Mouse (Mus musculus) liver, embryonic 11.5 days (tissue): ENCODE results near the gene Bola2. TPM values are rescaled to one million over a fixed set of nuclear protein-coding genes. Genes with fewer than 3 reads are reported as not detected.
A peak's percentile ranks its signal among the peaks of the same experiment; 100 is the strongest.

ENCODE experiments used
- ATAC-seq: fragments of 200-750 bp; cut with Nextera tagmentation; replicated peaks from 2 replicates; pipeline ENCODE4 v1.8.0; 2017; ENCODE audit warnings: moderate number of reproducible peaks, mild to moderate bottlenecking, moderate TSS enrichment, moderate library complexity; ENCODE audit not compliant: low FRiP score
- DNase-seq: peaks from one replicate; pipeline ENCODE4 v3.0.0-alpha.2; 2017; ENCODE audit warnings: low spot score
- H3K27ac ChIP-seq: fragments of 300-500 bp; sonication (generic); 2 replicates; pipeline ENCODE4 v1.5.1; 2014; ENCODE audit warnings: mild to moderate bottlenecking, low read depth, low read length, control low read depth
- H3K27me3 ChIP-seq: fragments of 300-500 bp; sonication (generic); replicated peaks from 2 replicates; pipeline ENCODE4 v1.6.1; 2014; ENCODE audit warnings: low read length, mixed read lengths; ENCODE audit not compliant: control insufficient read depth, insufficient read depth
- H3K36me3 ChIP-seq: fragments of 300-500 bp; sonication (generic); 2 replicates; pipeline ENCODE4 v1.6.1; 2014; ENCODE audit warnings: mild to moderate bottlenecking, low read length, moderate library complexity, mixed read lengths; ENCODE audit not compliant: control insufficient read depth, insufficient read depth
- H3K4me1 ChIP-seq: fragments of 300-500 bp; sonication (generic); replicated peaks from 2 replicates; pipeline ENCODE4 v1.6.1; 2014; ENCODE audit warnings: low read length, mixed read lengths; ENCODE audit not compliant: control insufficient read depth, insufficient read depth
- H3K4me2 ChIP-seq: fragments of 300-500 bp; sonication (generic); 2 replicates; pipeline ENCODE4 v1.6.1; 2014; ENCODE audit warnings: mild to moderate bottlenecking, control low read depth, moderate library complexity
- H3K4me3 ChIP-seq: fragments of 300-500 bp; sonication (generic); 2 replicates; pipeline ENCODE4 v1.5.1; 2014; ENCODE audit warnings: low read depth, low read length, control low read depth
- H3K9ac ChIP-seq: fragments of 300-500 bp; sonication (generic); 2 replicates; pipeline ENCODE4 v1.6.1; 2014; ENCODE audit warnings: low read depth, low read length, control low read depth
- H3K9me3 ChIP-seq: fragments of 300-500 bp; sonication (generic); 2 replicates; pipeline ENCODE4 v1.6.1; 2016; ENCODE audit warnings: low read length, inconsistent platforms, mixed read lengths; ENCODE audit not compliant: control insufficient read depth
- WGBS: fragments of 180-500 bp; shearing (Covaris S2); extraction: QIAGEN DNeasy Blood & Tissue Kit; methylation state at CpG from one replicate; pipeline ENCODE4 v1.1.7; 2014; 5-methylcytosine and 5-hydroxymethylcytosine counted together
- polyA plus RNA-seq: library from polyadenylated mRNA; unstranded; fragments of >200 nt; fragmentation: Nextera tagmentation; extraction: Ambion mirVana; gene quantifications from 2 replicates; pipeline ENCODE4 v1.2.1, GENCODE M21; 2014

Gene Bola2
- 210 and 217 TPM in 2 replicates for polyA plus RNA-seq

- peak within 1 kb of the TSS; percentile 95 for H3K4me2 ChIP-seq
- peak within 1 kb of the TSS; percentile 91 for H3K4me3 ChIP-seq
- peak within 1 kb of the TSS; percentile 91 for H3K9ac ChIP-seq
- ATAC-seq = peak; percentile 77
- peak within 1 kb of the TSS; percentile 95 for H3K27ac ChIP-seq
- no peak for DNase-seq
- no peaks in the 10 kb centered on the region for H3K9me3 ChIP-seq
- H3K36me3 ChIP-seq = peaks cover 15% of the 10 kb centered on the region
- under 1% methylated on average over 31 of the region's 31 CpGs for WGBS
- H3K27me3 ChIP-seq = no peaks in the 10 kb centered on the region
- peaks cover 13% of the 10 kb centered on the region for H3K4me1 ChIP-seq
Observed at GRCm38 (mm10) chr7:126695210-126695611, at the start of gene Bola2. Gene Bola2, plus strand, starts transcription at chr7:126695401.

- peaks cover 14% of the 10 kb centered on the region for H3K4me1 ChIP-seq
- DNase-seq (no peak), ATAC-seq (no peak)
- no peaks in the 10 kb centered on the region for H3K36me3 ChIP-seq
- H3K4me2 ChIP-seq = no peak overlapping the region
- no peak overlapping the region for H3K9ac ChIP-seq
- H3K9me3 ChIP-seq = no peaks in the 10 kb centered on the region
- 57% methylated on average over 5 of the region's 5 CpGs for WGBS
- no peaks in the 10 kb centered on the region for H3K27me3 ChIP-seq
- H3K4me3 ChIP-seq = no peak overlapping the region
- H3K27ac ChIP-seq = no peak overlapping the region
Observed at GRCm38 (mm10) chr7:126645708-126646107, 49.5 kb upstream of the Bola2 start.

DNA sequence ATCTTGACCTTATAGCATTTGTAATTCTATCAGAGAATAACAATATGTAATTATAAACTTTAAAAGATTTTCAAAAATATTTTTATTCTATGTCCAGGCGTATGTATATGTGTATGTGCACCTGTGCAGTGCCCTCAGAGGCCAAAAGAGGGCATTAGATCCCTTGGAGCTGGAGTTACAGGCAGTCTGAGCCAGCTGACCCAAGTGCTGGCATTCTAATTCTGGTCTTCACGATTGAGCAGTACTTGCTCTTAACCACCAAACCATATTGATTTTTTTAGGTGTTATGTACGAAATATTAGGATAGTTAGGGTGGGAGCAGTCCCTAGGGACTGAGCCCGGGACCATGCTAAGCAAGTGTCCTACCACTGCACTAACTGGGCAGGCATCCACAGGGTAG, 46.7 kb upstream of the Bola2 start:
- H3K4me1 ChIP-seq = peaks cover 19% of the 10 kb centered on the region
- no peak overlapping the region for H3K4me3 ChIP-seq
- 75% methylated on average over 4 of the region's 4 CpGs for WGBS

DNA sequence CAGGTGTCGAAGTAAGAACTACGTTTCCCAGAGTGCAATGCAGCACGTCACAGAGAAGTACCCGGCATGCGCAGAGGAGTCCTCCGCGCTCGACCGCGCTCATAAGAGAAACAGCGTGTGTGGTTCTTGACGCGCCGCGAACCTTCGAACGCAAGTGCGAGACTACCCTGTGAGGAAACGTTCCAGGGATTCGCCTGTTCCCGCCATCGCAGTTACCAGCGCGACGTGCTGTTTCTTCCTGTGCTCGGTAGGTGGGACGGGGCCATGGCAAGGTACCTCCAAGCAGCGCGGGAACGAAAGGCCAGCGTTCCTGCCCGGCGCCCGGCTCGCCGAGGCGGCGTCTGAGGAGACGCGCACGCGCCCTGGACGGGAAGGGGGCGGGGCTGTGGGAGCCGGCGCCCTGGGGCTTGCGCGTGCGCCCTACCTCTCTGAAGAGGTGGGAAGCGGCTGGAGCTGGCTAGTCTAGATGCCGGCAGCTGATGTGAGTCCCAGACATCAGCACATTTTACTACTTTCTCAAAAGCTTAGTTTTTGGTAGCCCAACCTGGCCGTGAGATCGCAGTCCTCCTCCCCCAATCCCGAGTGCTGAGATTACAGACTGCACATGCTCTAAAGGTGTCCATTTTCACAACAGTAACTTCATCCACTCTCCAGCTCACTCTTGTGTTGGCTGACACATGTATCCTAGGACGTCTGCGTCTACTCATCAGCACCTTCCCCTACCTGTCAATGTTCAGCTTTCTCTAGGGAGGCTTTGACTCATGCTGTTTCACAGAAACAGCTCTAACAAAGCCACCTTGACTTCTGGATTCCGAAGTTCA, 45.8 kb upstream of the Bola2 start, which contains the start of gene Sgf29:
TSS of gene Sgf29 (plus strand) at position 79 of the 821 bp plus-strand sequence.
- peak within 1 kb of the TSS; percentile 84 for H3K9ac ChIP-seq
- H3K4me2 ChIP-seq = peak within 1 kb of the TSS; percentile 93
- no peaks in the 10 kb centered on the region for H3K9me3 ChIP-seq
- H3K4me3 ChIP-seq = peak within 1 kb of the TSS; percentile 72
- ATAC-seq (peak; percentile 95), DNase-seq (peak; percentile 95)
- H3K27me3 ChIP-seq = no peaks in the 10 kb centered on the region
- 2% methylated on average over 57 of the region's 57 CpGs for WGBS
- peaks cover 24% of the 10 kb centered on the region for H3K4me1 ChIP-seq
- H3K36me3 ChIP-seq = no peaks in the 10 kb centered on the region; the same call in 1 of the 2 replicates
- peak within 1 kb of the TSS; percentile 91 for H3K27ac ChIP-seq

More for the DNA sequence above, 46.7 kb upstream of the Bola2 start:
- no peak for DNase-seq
- H3K36me3 ChIP-seq = no peaks in the 10 kb centered on the region; the same call in 1 of the 2 replicates
- no peak overlapping the region for H3K9ac ChIP-seq
- ATAC-seq = no peak
- peak overlapping the region; percentile 93 for H3K4me2 ChIP-seq
- H3K9me3 ChIP-seq = no peaks in the 10 kb centered on the region
- H3K27ac ChIP-seq = no peak overlapping the region
- H3K27me3 ChIP-seq = no peaks in the 10 kb centered on the region

GRCm38 (mm10) chr7:126650852-126651251, 44.3 kb upstream of the Bola2 start:
- peak overlapping the region; percentile 21; the same call in 1 of the 2 replicates for H3K4me3 ChIP-seq
- H3K27ac ChIP-seq = no peak overlapping the region
- H3K9me3 ChIP-seq = no peaks in the 10 kb centered on the region
- WGBS = 8% methylated on average over 2 of the region's 2 CpGs
- H3K4me1 ChIP-seq = peaks cover 27% of the 10 kb centered on the region
- peak overlapping the region; percentile 93 for H3K4me2 ChIP-seq
- DNase-seq = no peak
- no peak overlapping the region for H3K9ac ChIP-seq
- no peaks in the 10 kb centered on the region; the same call in 1 of the 2 replicates for H3K36me3 ChIP-seq
- ATAC-seq = peak; percentile 32; the same call in 1 of the 2 replicates
- no peaks in the 10 kb centered on the region for H3K27me3 ChIP-seq

- Histone ChIP-seq H3K9me3 (no peaks in the 10 kb centered on the region), H3K27ac (no peak overlapping the region), H3K4me3 (no peak overlapping the region), H3K4me1 (peaks cover 30% of the 10 kb centered on the region), H3K9ac (no peak overlapping the region), H3K27me3 (no peaks in the 10 kb centered on the region), H3K36me3 (no peaks in the 10 kb centered on the region; the same call in 1 of the 2 replicates), H3K4me2 (no peak overlapping the region)
- WGBS = 71% methylated on average over 2 of the region's 2 CpGs
- ATAC-seq = no peak
- DNase-seq = no peak
Observed at GRCm38 (mm10) chr7:126653991-126654390, 41.2 kb upstream of the Bola2 start.

- H3K27ac ChIP-seq = peak overlapping the region; percentile 59
Observed at GRCm38 (mm10) chr7:126655695-126656094, 39.5 kb upstream of the Bola2 start.

GRCm38 (mm10) chr7:126657522-126657921, 37.7 kb upstream of the Bola2 start:
- no peak for DNase-seq
- H3K9me3 ChIP-seq = no peaks in the 10 kb centered on the region
- H3K27ac ChIP-seq = no peak overlapping the region
- H3K4me2 ChIP-seq = no peak overlapping the region
- H3K4me3 ChIP-seq = no peak overlapping the region
- H3K27me3 ChIP-seq = no peaks in the 10 kb centered on the region
- H3K9ac ChIP-seq = no peak overlapping the region
- ATAC-seq = no peak
- H3K36me3 ChIP-seq = 0 out of 2 replicates have a peak, but pooled peaks cover 2% of the 10 kb centered on the region
- WGBS = 92% methylated on average over 1 of the region's 1 CpGs
- peaks cover 13% of the 10 kb centered on the region for H3K4me1 ChIP-seq

More at GRCm38 (mm10) chr7:126655695-126656094, 39.5 kb upstream of the Bola2 start:
- Histone ChIP-seq H3K4me3 (no peak overlapping the region), H3K4me2 (no peak overlapping the region), H3K4me1 (peaks cover 18% of the 10 kb centered on the region), H3K36me3 (no peaks in the 10 kb centered on the region; the same call in 1 of the 2 replicates), H3K27me3 (no peaks in the 10 kb centered on the region), H3K9me3 (no peaks in the 10 kb centered on the region), H3K9ac (no peak overlapping the region)
- no peak for DNase-seq
- WGBS = 69% methylated on average over 3 of the region's 3 CpGs
- ATAC-seq = peak; percentile 39; the same call in 1 of the 2 replicates
